Mouse (Mus musculus) Patski (cell line): Measurements from ENCODE around the gene Lin7a. TPM values are rescaled to one million over a fixed set of nuclear protein-coding genes. Genes with fewer than 3 reads are reported as not detected.

Experiments
- ATAC-seq: fragments of 100-300 bp; one replicate; pipeline ENCODE4 v1.8.0; 2021
- CTCF ChIA-PET: fragments of 350-600 bp; sonication (Branson Sonifier 250); formaldehyde crosslinking; loops from one replicate; lab custom pipeline; 2022; ENCODE audit warnings: inconsistent platforms; lab: Charles Lee
- POLR2A ChIA-PET: fragments of 350-600 bp; sonication (Branson Sonifier 250); formaldehyde crosslinking; loops from one replicate; lab custom pipeline; 2022; ENCODE audit warnings: antibody characterized with exemption, inconsistent platforms; lab: Charles Lee
- DNase-seq: peaks from one replicate; pipeline ENCODE4 v3.0.0-alpha.2; 2011; ENCODE audit warnings: low read depth, low spot score
- H3K27me3 ChIP-seq: fragments of 371-371 bp; one replicate; pipeline ENCODE4 v1.5.1; 2021
- CTCF ChIP-seq: fragments of 100-300 bp; IDR thresholded peaks from one replicate; pipeline ENCODE4 v1.5.1; 2021
- in situ Hi-C: fragments of 300-500 bp; cut with MboI; formaldehyde crosslinking; loops from 3 replicates; pipeline ENCODE4 v1.11.1; 2018; ENCODE audit warnings: low pct_unique_long_range_greater_than_20kb, mixed read lengths
- polyA plus RNA-seq: library from polyadenylated mRNA; unstranded; gene quantifications from one replicate; pipeline ENCODE4 v1.2.3, GENCODE M21; 2021

Gene Lin7a
- polyA plus RNA-seq, 1 experiment from 2014 or later: 0.54 TPM

DNA sequence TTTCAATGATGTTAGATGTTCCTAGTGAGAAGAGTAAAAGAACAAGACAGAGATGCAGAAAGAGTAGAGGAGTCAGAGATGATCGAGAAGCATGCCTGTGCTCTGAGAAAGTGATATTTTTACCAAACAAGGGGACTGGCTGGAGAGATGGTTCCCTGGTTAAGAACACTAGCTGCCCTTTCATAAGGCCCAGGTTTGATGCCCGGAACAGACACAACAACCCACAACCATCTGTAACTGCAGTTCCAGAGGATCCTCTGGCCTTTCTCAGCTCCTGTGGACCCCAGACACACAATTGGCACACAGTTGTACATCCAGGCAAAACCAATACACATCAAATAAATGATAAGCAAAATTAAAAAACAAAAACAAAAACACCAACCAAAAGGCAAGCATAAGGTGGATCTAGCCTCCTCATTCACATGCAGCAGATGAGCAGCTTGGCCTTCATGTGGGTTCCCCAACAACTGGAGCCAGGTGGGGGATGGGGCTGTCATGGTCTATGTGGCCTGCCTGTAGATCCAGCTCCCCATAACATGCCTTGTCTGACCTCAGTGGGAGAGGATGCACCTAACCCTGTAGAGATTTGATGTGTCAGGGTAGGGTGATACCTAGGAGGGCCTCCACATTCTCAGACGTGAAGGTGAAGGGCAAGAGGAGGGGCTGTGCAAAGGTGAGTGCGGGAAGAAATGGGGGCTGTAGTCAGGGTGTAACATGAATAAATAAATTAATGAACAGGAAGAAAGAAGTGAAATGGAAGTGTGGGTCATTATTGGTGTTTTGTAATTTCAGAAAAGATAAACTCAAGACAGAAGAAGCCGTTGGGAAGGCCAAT is 178.2 kb downstream of the Lin7a start:
- POLR2A ChIA-PET: interaction anchor here (0.6 kb wide), 1 partner anchor 17 kb away, joined by 3 read pairs; no protein-coding TSS in a partner anchor
- ATAC-seq (no peak), DNase-seq (no peak)
- CTCF ChIA-PET: no interaction called here
- H3K27me3 ChIP-seq: peaks cover 5% of the 10 kb centered on the region
- in situ Hi-C loops: no loop called here
- no peak for TF ChIP-seq CTCF

DNA sequence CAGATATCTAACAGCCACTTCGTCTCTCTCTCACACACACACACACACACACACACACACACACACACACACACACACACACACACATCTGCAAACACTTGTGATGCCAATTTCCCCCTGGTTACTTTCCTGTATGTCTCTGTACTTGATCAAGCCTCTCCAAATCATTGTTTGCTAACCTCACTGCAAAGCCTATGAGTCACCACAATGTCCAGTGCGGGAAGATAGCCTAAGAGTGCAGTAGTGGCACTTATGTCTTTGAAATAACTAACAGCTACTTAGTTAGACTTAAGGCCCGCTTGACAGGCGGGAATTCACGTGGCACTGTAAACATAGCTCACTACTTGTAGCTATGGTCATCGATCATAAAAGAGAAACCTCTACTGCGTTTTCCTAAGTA is 196.3 kb downstream of the Lin7a start:
- in situ Hi-C loops: no loop called here
- DNase-seq: no peak
- H3K27me3 ChIP-seq: no peaks in the 10 kb centered on the region
- ChIA-PET POLR2A (no interaction called here), CTCF (no interaction called here)
- TF ChIP-seq CTCF: no peak
- ATAC-seq: no peak

Other genes with a start within 250 kb of the Lin7a start
- 5.5 TPM for gene Acss3, start 148.0 kb upstream of the Lin7a start, polyA plus RNA-seq
- not detected for gene Myf5, start 214.4 kb downstream of the Lin7a start, polyA plus RNA-seq
- gene Myf6, start 223.1 kb downstream of the Lin7a start, polyA plus RNA-seq: not detected